Mouse (Mus musculus) ES-CJ7 (cell line): ENCODE data around the gene 1110051M20Rik.
A peak's percentile ranks its signal among the peaks of the same experiment; 100 is the strongest.

Experiments
- DNase-seq: peaks from one replicate; pipeline ENCODE4 v3.0.0; 2011; ENCODE audit warnings: low read depth, low spot score

The 1110051M20Rik gene

DNA sequence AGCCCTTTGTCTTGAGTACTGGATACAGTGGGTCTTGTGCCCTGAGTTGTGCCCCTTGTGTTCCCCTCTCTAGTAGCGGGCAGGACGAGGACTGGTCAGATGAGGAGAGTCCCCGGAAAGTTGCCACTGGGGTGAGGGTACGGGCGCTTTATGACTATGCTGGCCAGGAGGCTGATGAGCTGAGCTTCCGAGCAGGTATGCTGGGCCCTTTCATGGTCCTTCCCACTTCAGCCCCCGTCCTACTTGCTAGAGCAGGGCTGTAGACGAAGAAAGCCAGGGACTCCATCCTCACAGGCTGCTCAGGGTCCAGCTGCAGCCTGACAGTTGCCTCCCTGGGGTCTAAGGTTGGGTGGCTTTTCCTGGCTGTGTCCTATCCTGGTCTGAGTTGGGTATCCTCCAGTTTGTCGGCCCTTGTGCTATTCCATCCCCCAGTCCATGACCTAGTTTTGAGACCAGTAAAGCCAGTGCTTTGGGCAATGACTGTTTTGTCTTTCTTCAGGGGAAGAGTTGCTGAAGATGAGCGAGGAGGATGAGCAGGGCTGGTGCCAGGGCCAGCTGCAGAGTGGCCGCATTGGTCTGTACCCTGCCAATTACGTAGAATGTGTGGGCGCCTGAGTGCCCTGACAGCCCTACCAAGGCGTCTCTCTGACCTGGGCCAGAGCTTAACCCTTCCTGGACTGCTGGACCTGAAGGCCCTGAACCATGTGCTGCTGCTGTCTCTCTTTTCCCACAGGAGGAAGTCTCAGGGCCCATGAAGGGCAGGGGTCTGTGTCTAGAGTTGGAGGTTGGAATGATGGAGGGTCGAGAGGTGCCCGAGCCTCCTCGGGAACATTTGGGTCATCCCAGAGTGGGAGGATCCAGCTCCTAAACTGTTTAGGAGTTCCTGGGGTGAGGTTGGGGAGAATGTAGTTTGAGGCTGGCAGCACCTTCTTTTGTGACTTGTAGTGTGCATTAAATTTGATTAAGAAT is 180.5 kb downstream of the 1110051M20Rik start:
- no peak for DNase-seq

DNA sequence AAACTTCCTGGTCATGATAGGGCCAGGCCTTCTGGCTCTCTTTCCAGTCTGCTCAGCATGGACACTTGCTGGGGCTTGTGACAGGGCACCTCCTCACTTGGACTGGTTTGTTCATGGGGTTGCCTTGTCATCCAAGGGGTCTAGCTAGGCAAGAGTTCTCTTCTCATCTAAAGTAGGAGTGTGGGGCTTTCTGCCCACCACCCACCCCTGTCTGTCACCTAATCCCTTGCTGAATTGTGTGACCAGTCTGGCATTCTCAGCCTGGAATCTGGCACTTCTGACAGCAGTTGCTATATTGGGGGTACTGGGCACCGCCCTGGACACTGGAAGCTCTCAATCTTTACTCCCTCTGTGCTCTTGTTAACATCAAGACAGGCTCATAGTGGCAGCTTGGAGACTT is 185.0 kb downstream of the 1110051M20Rik start:
- DNase-seq, result no peak

DNA sequence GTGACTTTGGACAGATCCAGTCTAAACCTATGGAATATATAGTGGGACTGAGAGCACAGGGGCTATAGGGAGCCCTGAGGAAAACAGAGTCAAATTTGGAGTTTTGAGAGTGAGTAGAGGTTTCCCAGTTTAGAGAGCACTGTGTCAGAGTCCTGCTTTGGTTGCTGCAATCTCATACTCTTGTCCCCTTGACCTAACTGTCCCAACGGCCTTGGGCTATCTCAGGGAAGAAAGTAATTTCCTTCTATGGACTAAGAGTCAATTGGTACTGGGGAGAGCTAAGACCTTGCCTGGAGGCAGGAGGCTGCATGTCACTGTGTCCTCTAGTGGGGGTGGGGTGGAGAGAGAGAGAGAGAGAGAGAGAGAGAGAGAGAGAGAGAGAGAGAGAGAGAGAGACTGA is 185.7 kb downstream of the 1110051M20Rik start:
- DNase-seq, result no peak

DNA sequence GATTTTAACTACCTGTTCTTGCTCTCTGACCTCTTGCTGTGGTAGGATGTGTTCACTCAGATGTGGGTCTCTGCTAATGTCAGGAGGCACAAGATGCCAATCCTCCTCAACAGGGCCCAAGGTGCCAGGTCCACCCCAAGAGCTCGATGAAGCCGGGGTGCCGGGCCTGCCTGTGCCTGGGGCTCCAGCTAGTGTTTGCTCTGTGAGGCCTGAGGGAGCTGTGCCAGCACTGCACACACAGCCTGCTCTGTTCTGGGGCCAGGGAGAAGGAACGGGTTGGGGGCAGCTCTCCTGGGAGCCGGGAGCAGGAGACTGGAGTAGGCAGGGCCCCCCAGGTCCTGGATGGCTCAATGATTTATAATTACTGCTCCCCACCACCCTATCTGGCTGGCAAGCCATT is 186.4 kb downstream of the 1110051M20Rik start:
- DNase-seq, result no peak

DNA sequence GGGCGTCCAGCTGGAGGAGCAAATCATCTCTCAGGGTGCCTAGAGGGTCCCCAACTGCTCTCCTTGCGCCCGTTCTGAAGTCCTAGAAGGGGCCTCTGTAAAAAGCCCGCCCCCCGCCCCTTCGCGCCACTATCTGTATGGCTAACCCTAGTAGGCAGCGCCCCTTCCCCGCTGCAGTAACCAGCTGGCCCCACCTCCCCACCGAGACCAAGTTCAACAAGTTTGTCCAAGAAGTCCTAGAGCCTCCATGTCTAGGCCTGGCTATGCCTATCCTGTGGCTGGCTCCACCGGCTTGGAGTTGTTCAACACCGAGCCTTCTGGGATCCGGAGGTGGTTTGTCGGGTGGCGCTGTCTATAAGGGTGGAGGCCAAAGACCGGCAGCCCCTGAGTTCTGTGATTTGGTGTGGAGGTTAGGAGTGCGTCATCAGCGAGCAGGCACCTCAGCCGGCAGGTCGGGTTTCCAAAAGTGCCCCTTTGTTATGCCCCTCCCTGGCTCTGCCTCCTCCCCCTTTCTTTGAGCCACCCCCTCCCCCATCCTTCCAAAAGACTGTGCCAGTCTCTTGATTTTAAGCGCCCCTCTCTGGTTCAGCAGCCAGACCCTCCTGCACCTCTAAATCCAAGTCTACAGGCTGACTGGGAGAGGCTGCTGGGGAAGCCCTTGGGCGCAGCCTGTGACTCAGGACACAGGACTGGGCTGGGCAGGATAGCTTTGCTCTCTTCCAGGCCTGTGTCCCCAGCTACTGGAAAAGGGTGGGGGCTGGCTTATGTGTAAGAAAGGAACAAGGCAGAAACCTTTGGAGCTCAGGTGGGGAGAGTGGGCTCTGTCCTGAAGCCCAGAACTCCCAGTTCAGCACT is 187.2 kb downstream of the 1110051M20Rik start:
- DNase-seq, result peak; percentile 54

DNA sequence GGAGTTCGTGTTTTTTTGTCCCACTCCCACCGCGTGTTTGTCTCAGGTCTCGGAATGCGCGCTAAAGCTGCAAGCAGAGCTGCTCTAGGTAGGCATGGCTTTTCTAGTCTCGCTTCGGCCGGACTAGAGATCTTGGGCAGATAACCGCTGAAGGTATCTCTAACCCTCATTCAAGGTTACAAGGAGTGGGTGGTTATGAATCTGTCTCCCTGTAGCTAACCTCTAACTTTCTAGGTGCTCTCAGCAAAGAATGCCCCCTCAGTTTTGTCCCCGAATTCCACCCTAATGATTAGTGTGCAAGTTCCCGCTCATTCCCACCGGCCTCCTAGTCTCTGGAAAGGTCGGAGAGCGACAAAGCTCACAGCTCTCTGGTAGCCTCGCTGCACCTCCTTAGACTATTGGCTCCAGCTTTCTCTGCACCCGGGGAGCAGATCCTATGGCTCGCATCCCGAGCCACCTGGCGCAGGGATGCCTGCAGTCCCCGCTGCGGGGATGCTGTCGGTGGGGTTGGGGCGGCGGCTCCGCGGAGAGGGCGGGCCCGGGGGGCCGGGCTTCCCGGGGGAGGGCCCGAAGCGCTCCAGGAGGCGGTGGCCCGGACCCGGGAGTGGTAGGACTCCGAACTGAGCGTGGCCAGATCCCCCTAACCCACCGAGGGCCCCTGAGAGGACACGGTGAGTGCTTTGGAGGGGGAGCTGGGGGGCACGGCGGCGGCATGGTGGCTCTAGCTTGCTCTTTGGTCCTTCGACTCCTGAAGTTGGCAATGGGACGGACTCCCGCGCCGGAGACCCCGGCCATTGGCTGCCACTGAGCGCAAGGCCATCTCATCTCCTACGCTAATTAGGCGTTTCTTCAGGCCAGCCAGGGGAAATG is 188.0 kb downstream of the 1110051M20Rik start:
- peak; percentile 46 for DNase-seq

DNA sequence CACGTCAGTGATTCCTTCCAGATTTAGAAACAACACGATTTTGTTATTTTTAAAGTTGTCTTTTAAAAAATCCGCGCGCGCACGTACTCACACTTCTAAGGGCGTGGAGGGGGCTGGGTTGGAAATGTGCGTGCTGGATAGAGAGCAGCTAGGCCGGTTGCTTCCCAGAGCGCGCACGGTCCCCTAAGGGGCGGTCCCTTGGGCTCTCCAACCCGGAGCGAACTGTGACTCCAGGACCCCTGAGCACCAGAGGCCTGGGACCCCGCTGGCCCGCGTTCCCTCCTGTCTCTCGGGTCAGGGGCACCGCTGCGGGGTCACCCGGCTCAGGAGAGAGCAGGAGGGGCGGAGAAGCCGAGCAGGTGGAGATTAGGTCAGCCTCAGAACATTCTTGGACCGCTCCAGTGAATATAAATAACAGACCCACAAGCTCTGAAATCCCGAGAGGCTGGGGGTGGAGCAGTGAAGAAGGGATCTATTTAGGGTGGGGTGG is 188.8 kb downstream of the 1110051M20Rik start, which contains the start of gene Pacsin3:
TSS of gene Pacsin3 (plus strand) at position 294 of the 490 bp plus-strand sequence.
- DNase-seq, result peak; percentile 24

DNA sequence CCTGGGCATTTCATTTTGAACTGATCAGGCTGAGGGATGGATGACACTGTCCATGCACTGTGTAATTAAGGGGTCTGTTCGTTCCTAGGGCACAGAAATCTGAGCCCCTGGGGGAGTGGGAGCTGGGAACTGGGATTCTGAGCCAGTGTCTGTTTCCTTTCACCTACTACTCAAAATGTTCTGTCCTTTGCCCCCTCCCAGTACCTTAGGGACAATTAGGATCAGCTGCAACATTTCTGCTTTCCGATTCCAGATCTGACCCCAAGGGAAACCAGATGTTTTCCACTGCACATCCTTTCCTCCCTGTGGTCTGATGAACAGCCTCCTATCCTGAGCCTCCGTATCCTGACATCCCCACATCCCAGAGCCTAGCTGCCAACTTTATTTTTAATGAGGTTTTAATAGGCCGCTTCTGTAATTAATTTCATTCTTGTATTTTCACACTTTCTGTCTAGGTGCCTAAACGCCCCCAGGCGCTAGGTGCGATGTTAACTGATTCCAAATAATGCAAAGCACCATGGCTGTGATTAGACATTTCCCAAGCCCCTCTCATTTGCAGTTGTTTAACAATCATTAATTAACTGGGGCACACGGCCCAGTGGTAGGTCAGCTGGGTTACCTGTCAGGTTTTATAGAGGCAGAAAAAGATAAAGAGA is 189.7 kb downstream of the 1110051M20Rik start:
- no peak for DNase-seq

DNA sequence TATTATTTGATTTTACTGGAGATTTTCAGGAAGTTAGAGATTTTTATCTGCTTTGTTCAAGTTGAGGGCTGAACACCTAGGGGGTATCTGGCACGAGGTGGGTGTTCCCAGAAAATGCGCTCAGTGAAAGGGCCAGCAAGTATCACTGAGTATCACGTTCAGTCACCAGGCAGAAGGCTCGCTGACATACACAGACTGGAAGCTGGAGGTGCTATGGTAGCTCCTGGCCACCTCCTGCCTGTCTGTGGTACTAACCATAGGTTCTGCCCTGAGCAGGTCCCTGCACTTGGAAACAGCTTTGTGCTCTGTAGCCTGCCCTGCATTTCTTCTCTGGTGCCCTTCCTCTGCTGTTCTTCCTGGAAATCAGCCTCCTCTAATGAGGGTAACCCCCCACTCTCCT is 192.0 kb downstream of the 1110051M20Rik start:
- no peak for DNase-seq

DNA sequence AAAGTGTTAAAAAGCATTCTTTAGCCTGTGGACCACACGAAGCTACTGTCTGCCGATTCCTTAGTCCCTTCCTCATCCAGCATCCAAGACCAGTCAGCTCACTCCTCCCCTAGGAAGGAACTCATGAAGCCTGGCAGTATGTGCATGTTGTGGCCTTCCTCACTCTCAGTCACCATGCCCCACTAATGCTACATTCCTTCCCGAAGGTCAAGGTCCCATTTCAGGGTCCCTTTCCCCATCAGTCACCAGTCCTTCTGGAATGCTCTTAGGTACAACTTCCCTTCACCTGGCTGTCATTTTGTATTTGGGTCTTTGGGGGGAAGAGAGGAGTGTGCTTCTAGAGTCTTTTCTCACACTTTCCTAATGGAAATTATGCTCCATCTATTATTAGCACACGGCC is 192.5 kb downstream of the 1110051M20Rik start:
- no peak for DNase-seq

DNA sequence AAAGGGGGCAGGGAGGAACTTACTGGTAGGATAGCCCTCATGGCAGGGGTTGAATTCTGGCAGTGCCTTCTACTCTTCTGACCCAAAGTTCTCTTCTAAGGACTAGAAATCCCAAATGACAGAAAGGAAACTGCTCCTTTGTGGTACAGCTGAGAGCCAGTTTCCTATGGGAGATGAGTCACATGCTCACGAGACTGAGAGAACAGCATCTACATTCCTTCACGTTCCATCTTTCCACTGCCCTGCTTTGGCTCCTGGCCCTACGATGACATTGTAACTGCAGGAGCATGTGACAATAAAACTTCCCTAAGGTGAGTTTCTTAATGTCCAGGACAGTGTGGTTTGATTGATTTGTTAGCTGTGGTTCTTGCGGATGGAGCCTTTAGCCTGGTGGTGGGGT is 196.1 kb downstream of the 1110051M20Rik start:
- no peak for DNase-seq

DNA sequence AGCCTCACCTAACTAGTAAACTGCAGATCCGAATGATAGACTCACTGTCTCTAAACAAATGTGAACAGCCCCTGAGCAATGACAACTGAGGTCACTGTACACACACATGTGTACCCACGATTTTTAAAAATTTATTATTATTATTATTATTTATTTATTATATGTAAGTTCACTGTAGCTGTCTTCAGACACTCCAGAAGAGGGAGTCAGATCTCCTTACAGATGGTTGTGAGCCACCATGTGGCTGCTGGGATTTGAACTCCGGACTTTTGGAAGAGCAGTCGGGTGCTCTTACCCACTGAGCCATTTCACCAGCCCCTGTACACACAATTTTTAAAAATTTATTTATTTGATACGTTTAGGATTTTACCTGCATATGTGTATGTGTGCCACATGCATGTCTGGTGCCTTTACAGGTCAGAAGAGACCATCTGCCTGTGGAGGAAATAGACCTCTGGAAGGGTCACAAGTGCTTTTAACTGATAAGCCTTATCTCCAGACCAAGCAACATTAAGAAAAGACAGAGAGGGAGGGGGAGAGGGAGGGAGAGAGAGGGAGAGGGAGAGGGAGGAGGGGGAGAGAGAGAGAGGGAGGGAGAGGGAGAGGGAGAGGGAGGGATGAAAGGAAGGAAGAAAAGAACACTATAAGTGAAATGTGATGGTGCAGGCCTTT is 199.8 kb downstream of the 1110051M20Rik start:
- DNase-seq, result no peak

DNA sequence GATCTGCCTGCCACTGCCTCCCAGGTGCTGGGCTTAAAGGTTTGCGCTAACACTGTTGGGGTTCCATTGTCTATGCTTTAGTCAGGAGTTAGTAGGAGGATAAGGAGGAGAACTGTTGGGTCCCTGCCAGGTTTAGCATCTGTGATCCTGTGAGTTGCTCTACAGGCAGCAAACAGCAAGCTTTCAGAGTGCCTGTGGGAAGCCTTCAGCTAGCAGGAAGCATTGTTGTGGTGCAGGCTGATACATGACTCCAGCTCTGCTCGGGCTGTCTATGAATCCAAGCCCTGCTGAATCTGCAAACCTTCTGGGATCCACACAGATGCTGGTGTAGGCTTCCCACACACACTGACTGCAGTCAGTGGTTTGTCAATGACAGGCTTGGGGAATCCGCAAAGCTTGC is 201.1 kb downstream of the 1110051M20Rik start:
- DNase-seq, result no peak

DNA sequence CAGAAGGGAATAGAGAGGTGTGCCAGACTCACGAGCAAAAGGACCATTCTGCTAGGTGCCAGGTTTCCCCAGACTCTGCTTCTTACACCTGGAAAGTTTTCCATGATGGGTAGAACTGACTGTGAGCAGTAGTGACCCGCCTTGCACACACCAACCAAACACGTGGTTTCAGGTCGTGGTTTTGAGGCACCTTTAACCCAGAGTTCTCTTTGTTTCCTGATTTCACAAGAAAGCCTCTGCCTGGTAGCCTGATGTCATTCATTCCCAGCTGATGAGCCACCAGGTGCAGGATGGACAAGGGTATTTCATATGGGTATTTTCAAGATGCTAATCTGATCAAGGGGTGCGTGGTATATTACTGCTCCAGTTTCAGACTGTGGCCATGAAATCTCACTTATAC is 202.0 kb downstream of the 1110051M20Rik start:
- DNase-seq, result no peak

DNA sequence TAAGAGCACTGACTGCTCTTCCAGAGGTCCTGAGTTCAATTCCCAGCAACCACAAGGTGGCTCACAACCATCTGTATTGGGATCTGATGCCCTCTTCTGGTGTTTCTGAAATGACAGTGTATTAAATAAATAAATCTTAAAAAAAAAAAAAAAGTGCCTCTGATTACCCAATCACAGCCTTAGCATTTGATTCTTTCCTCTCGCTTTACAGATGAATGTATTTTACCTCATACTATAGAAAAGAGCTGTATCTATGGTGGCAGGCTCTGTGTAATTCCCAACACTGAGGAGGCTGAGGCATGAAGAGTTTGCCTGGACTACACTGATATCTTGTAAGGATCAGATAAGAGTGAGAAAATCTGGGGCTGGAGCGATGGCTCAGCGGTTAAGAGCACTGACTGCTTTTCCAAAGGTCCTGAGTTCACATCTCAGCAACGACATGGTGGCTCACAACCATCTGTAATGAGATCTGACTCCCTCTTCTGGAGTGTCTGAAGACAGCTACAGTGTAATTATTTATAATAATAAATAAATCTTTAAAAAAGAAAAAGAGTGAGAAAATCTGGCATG is 206.9 kb downstream of the 1110051M20Rik start:
- DNase-seq, result peak; percentile 54

DNA sequence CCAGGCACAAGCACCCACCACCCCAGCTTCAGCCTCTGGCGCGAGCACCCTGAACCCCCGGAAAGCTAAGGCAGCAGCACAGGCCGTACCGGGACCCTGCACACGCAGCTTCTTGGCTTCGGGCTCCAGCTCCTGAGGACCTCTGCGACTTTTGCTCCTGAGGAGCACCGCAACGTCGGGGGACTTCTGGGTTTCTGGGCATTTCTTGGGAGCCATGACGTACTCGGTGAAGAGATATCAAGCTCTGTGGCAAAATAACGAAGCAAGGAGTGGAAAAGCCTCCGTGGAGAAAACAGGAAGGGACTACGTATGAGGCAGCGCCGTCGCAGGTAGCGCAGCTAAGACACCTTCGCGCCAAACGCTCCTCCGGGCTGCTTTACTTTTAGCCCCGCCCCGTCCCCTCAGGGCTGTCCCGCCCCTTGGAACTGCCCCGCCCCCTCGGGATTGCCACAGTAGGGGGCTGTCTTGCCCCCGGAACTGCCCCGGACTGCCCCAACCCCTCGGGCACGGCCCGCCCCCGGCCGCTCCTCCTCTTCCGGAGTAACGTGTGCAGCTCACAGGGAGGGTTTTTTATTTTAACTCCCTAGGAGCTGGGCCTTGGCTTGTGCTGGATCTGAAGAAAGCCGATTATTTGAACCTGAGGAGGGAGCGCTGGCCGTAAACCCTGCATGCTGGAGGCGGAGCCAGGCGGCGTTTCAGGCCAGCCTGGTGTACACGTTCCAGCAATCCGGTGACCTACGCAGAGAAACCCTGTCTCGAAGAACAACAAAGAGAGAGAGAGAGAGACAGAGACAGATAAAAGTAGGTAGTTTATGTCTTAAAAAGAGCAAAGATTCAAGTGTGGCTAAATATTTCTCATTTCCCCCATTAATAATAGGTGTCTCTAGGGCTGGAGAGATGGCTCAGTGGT is 207.6 kb downstream of the 1110051M20Rik start, which contains the start of gene Ddb2:
TSS of gene Ddb2 (minus strand) at position 382 of the 910 bp plus-strand sequence.
- DNase-seq, result peak; percentile 96

DNA sequence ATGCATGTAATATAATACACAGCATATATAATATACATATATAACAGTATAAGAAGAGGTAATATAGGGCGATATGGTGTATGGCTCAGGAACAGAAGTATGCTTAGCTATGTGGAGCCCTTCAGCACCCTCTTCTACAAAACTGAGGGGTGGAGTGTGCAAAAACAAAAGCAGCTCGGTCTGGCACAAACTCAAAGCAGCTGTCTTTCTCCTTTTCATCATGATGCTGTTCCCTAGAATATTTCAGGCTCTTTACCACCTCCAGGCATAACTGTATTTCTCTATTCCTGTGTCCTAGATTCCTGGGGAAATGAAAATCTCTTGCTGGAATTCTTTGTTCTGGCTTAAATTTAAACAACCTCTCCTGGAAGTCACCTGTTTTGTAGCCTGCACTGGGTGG is 214.8 kb downstream of the 1110051M20Rik start:
- no peak for DNase-seq
